Mouse (Mus musculus) granulocyte monocyte progenitor cell, adult 5-6 weeks (primary cell): Measurements from ENCODE around the gene Sec23a. TPM values are rescaled to one million over a fixed set of nuclear protein-coding genes. Genes with fewer than 3 reads are reported as not detected.
"Not testable (repeated sequence)": the region's sequence is repeated elsewhere in the genome, so short reads cannot be mapped to it uniquely, and the experiment has no call there.

Source experiments
- ATAC-seq: replicated peaks from 2 replicates; pipeline ENCODE4 v1.8.0; 2016; ENCODE audit warnings: mild to moderate bottlenecking, moderate TSS enrichment, inconsistent platforms; ENCODE audit not compliant: poor library complexity, severe bottlenecking
- total RNA-seq, 2 experiments: library from RNA; stranded (forward) in 1 of 2; stranded (reverse) in 1 of 2; fragments of 200-712, 200-1000 nt in 1 of 2; fragments of >200 nt in 1 of 2; fragmentation: Nextera tagmentation in 1 of 2; gene quantifications; 2 replicates each; pipeline ENCODE4 v1.2.3; 2014 to 2017

Gene Sec23a
- total RNA-seq (2014; fragmentation: Nextera tagmentation) = 12.5 and 14.4 TPM in 2 replicates
- 20.9 and 23.7 TPM in 2 replicates for total RNA-seq (2017)

- ATAC-seq = peak; percentile 83
Observed at GRCm38 (mm10) chr12:59011844-59012709, at the start of gene Sec23a. Sec23a (minus strand) TSS chr12:59012017.

DNA sequence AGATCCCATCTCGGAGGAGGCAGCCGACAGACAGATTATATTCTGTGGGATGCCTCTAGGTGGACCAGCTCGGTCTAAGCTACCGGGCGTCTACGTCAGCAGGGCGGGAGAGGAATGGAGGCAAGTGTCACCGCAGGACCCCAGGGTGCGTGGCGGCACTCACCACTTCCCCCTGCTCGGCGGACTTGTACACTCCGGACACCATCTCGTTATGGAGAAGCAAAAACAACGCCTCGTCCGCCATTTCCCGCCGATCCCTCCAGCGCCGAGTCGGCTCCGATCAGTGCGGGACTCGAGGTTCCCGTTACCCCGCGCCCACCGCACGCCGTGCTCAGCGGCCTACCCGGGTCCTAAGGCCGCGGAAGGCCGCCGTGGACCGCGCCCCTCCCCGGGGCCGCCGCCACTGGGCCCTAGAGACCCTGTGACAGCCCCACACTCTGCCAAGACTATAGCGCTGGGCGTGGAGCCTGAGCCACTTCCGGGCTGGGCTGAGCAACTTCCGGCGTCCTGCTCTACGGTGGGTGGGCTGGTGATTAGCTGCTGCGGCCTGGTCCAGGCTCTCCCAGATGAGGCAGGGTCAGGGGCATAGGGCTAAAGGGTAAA is 49.3 kb upstream of the Sec23a start, which contains the start of gene Trappc6b:
Gene Trappc6b, minus strand, starts transcription at position 480 of the 603 bp plus-strand sequence.
- peak; percentile 96 for ATAC-seq

- no peak for ATAC-seq
Observed at GRCm38 (mm10) chr12:59060322-59060721, 48.5 kb upstream of the Sec23a start.

GRCm38 (mm10) chr12:59058242-59058641 is 46.4 kb upstream of the Sec23a start:
- ATAC-seq = not testable (repeated sequence)

GRCm38 (mm10) chr12:59056222-59056621 is 44.4 kb upstream of the Sec23a start:
- no peak for ATAC-seq

GRCm38 (mm10) chr12:59055196-59055850 is 43.5 kb upstream of the Sec23a start:
- no peak for ATAC-seq

DNA sequence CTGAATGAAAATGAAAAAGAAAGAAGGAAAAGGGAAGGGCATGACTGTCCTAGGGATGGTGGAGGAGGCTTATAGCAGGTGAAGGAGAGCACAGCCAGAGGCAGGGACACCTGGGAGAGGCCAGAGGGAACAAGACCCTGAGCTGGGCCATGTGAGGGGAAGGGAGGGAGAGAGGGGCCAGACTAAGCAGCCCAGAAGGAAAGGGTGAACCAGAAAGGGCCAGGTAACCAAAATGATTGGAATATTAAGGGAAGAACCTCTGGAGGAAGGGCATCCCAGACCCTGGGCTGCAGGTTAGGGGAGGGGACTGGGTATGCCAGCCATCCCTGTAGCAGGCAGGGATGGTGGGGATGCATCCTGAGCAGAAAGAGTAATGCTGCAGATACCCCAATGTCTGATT is 42.2 kb upstream of the Sec23a start:
- peak; percentile 26; the same call in 1 of the 2 replicates for ATAC-seq

DNA sequence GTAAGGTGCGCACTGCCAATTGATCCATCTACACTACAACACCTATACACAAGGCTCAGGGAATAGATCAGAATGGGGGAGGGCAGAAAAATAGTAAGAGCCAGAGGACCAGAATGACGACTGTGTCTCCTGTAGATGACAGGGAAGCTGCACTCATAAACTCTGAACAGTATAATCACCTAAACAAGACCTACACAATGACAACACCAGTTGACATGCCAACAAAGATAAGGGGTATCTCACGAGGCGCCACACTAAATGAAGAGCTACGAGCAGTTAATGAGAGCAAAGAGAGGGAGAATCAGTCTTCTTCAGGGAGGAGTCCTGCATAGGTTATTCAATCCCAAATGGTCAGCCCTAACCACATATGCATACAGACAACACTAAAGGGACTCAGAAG is 41.3 kb upstream of the Sec23a start:
- no peak for ATAC-seq

- ATAC-seq = no peak; the same call in 1 of the 2 replicates
Observed at GRCm38 (mm10) chr12:59052470-59052869, 40.7 kb upstream of the Sec23a start.

- peak; percentile 58 for ATAC-seq
Observed at GRCm38 (mm10) chr12:59040851-59041250, 29.0 kb upstream of the Sec23a start.

DNA sequence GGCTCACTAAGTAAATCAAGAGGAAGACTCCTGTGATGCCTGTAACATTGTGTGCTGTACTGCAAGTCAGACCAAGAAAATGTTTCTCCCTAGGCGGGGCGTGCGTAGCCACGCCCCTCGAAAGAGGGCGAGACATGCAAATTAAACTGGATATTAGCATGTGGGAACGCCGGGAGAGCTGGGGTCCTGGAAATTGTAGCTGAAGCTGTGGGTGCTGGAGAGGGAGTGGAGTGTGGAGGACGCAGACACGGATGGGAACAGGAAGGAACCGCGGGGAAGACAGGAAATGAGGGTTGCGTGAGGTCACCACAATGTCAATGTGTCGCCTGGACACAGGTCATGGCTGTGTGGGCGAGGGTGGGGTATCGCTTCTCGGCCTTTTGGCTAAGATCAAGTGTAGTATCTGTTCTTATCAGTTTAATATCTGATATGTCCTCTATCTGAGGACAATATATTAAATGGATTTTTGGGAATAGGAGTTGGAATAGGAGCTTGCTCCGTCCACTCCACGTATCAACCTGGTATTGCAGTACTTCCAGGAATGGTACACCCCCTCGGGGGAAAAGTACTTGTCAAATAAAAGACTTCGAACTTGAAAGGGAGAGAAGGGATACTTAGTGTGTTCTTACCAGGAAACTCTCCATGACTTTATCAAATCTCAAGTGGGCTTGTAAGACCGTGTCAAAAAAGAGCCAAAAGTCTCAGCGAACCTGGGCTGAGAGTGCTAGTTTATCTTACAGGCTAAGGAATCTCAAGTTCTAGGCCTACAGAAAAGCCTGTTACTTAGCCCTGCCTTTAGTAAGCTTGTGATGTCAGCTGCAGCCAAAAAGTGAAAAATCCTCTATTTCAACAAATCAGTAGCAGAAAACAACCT is 28.4 kb upstream of the Sec23a start:
- ATAC-seq = peak; percentile 88

- no peak for ATAC-seq
Observed at GRCm38 (mm10) chr12:59039162-59039970, 27.5 kb upstream of the Sec23a start.

- ATAC-seq = peak; percentile 68
Observed at GRCm38 (mm10) chr12:59032101-59032500, 20.3 kb upstream of the Sec23a start.

- ATAC-seq = no peak
Observed at GRCm38 (mm10) chr12:59021306-59021705, 9.5 kb upstream of the Sec23a start.

DNA sequence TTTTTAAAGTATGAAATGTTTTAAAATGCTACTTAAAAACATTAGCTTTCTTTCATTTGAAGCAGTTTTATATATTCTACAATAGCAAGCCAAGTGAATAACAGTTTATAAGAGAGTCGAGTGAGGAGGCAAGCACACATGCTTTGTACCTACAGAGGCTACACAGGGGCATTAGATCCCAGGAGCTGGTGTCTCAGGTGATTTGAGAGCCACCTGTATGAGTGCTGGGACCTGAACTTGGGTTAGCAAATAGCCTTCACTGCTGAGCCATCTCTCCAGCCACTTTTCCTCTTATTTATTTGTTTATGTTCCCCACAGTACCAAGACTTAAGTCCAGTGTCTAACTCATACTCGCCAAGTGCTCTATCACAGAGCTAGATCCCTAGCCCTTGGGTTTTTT is 8.1 kb upstream of the Sec23a start:
- no peak for ATAC-seq

- no peak for ATAC-seq
Observed at GRCm38 (mm10) chr12:59017970-59018369, 6.2 kb upstream of the Sec23a start.

GRCm38 (mm10) chr12:59013234-59013633 is 1.4 kb upstream of the Sec23a start, which contains the start of gene Gemin2:
Gemin2 (plus strand) TSS chr12:59013393.
- peak; percentile 73 for ATAC-seq

DNA sequence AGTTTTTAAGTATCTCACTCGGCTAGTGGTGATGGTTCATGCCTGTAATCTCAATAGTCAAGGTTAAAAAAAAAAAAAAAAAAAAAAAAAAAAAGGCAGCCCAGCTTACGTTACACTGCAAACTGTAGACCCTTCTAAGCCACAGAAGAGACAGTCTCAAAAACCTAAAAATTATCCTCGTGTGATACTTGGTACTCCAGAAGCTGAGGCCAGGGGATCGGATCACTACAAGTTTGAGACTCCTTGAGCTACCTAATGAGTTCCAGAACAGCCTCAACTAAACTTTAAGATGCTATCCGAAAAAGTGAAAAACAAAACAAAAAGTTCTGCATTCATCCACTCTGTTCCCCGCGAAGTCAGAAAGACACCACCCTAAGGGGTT is 884 bp upstream of the Sec23a start:
- no peak for ATAC-seq

GRCm38 (mm10) chr12:59011275-59011843 is 458 bp downstream of the Sec23a start:
- no peak for ATAC-seq
